Mouse (Mus musculus) right cerebral cortex, adult 2 months (tissue): ENCODE data around the gene Lyl1.

Experiments used
- DNase-seq, 2 experiments: peaks; one replicate each; pipeline ENCODE4 v3.0.0; 2021 to 2022; ENCODE audit warnings: low spot score in 2 of 2

The Lyl1 gene

GRCm38 (mm10) chr8:84742171-84743053 lies 41.2 kb downstream of the Lyl1 start:
- no peak for DNase-seq

DNA sequence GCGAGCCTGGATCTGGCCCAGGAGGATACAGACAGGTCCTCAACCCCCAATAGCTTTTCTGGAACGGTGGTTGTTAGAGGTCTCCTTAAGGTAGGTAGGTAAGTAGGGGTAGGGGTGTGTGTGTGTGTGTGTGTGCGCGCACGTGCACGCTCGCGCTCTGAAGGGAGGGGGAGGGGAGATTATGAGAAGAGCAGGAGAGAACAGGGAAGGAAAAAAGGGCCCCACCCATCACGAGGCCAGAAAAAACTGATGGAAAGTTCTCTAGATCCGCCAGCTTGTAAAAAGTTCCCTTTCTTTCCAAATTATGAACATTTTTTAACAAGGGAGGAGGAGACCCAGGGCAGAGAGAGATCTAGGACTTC lies 41.8 kb downstream of the Lyl1 start:
- no peak for DNase-seq

- no peak for DNase-seq
Measured at GRCm38 (mm10) chr8:84743517-84744420, 42.5 kb downstream of the Lyl1 start.

- DNase-seq: no peak
Measured at GRCm38 (mm10) chr8:84745032-84745925, 44.0 kb downstream of the Lyl1 start.

DNA sequence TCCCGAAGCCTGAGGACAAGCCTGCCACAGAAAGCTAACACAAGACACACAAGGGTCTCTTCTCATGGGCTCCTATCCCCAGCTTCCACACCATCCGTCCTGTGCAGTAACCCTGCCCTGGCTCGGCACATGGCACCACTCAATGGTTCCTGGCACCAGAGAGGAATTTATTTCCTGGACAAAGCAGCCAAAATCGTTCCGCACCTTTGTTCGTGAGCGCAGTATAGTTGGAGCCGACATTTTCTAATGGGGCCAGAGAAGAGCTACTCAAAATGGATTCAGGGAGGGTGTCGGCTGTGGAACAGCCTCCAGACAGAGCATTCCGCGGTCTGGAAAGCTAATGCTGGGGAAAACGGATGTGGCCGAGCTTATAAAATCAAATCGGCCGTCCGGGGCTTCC lies 48.3 kb downstream of the Lyl1 start:
- DNase-seq: no peak

GRCm38 (mm10) chr8:84752734-84753582 lies 51.7 kb downstream of the Lyl1 start:
- DNase-seq: no peak
